Mouse (Mus musculus): ENCODE data around the gene Tnk1. TPM values are rescaled to one million over a fixed set of nuclear protein-coding genes. Genes with fewer than 3 reads are reported as not detected.

The Tnk1 gene
- polyA plus RNA-seq, 1 experiment from 2014 or later, result 0.27 TPM

DNA sequence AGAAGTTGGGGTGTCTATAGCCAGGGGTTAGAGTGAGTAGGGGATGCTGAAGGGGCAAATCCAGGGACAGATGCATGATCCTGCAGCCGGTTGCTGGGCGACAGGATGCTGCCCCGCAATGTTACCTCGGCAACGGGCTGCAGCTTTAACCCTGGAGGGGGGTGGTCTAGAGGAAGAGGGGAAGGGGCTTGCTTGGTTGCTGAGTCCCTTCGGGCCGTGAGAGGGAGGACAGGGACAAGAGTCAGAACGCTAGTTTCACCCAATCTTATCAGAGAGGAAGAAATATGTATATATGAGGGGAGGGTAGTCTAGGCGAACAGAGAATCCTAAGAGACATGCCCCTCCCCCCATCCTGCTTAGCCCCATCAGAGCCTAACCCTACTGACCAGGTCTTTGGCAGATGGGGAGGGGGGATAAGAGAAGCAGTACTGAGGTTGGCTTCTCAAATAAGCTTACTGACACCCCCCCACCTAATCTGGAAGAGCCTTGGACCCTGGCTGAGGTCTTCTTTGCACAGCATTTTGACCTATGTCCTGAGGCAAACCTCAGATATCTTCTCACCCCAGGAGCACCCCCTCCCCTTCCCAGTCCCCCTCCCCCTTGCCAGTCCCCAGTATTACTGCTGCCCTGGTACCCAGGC is 23.1 kb downstream of the Tnk1 start:
- H3K36me3 ChIP-seq, result peaks cover 19% of the 10 kb centered on the region
- H3K9me3 ChIP-seq, result no peaks in the 10 kb centered on the region
- 2% methylated on average over 9 of the region's 9 CpGs for WGBS
- peak overlapping the region; percentile 58 for H3K27ac ChIP-seq (replicated peaks)
- peak overlapping the region; percentile 94 for H3K9ac ChIP-seq (replicated peaks)
- H3K4me2 ChIP-seq (replicated peaks), result peak overlapping the region; percentile 96
- peak overlapping the region; percentile 95 for H3K4me3 ChIP-seq
- ATAC-seq (replicated peaks), result no peak
- no peaks in the 10 kb centered on the region for H3K27me3 ChIP-seq
- peaks cover 52% of the 10 kb centered on the region for H3K4me1 ChIP-seq

DNA sequence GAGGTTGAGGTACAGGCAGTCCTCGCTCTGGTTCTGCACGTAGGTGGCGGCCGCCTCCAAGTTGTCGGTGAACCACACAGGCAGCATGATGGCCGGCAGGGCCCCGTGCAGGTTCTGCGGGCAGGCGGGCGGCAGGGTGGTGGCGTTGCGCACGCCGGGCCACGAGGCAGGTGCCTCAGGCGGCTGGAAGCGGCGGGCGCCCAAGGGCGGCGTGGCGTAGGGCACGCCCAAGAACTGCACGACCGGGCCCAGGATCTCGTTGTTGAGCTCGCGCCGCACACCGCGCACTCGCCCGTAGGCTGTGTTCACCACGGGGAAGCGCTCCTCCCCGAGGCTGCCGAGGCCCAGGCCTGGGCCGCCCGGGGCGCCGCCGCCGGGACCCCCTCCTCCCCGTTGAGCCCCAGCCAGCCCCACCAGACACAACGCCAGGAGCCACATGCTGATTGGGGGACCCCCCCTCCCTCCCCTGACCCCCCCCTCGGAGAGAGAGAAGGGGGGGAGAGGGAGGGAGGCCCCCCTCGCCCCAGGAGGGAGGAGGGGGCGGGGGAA is 24.5 kb downstream of the Tnk1 start:
- Histone ChIP-seq H3K27me3 (no peaks in the 10 kb centered on the region), H3K36me3 (peaks cover 22% of the 10 kb centered on the region), H3K4me3 (peak overlapping the region; percentile 95), H3K4me1 (peaks cover 46% of the 10 kb centered on the region), H3K27ac (replicated peaks) (peak overlapping the region; percentile 58), H3K9ac (replicated peaks) (peak overlapping the region; percentile 94), H3K9me3 (no peaks in the 10 kb centered on the region), H3K4me2 (replicated peaks) (peak overlapping the region; percentile 96)
- 4% methylated on average over 45 of the region's 48 CpGs for WGBS
- ATAC-seq (replicated peaks), result no peak

DNA sequence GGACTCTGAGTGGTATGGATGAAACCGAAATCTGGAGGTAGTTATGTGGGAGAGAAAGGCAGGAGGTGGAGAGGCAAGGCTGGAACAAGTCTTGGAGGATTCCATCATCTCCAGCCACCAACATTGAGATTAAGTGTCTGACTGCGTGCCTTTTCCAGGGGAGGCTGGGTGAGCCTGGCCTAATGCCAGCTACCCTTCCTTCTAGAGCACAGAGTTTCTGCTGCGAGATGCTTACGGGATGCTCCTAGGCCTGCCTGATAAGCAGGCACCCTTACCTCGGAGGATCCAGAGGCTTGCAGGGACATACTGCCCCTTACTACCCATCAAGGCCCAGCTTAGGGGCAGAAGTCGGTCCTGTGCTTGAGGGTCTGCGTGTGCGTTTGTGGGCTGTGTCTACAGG is 25.0 kb downstream of the Tnk1 start:
- Histone ChIP-seq H3K9ac (replicated peaks) (peak overlapping the region; percentile 94), H3K9me3 (no peaks in the 10 kb centered on the region), H3K27me3 (no peaks in the 10 kb centered on the region), H3K4me2 (replicated peaks) (peak overlapping the region; percentile 96), H3K4me3 (peak overlapping the region; percentile 95), H3K4me1 (peaks cover 42% of the 10 kb centered on the region), H3K36me3 (peaks cover 25% of the 10 kb centered on the region), H3K27ac (replicated peaks) (peak overlapping the region; percentile 58)
- ATAC-seq (replicated peaks), result no peak
- WGBS, result 47% methylated on average over 8 of the region's 8 CpGs

DNA sequence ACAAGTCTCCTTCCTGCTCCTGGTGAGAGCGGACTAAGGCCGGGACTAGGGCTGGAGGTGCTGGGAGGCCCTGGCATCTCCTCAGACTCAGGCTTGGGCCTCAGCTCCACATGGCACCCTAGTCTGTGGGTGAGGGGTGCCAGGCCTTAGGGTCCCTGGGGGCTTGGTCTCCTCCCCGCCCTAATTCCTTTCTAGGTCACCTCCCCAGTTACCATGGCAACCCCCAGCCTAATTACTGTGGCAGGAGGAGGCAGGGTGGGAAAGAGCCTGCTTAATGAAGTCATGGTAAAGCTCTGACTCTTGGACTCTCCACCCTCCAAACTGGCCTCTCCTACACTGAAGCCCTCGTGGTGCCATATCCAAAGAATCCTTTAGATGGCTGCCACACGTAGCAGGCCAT is 29.7 kb downstream of the Tnk1 start:
- H3K36me3 ChIP-seq, result peaks cover 68% of the 10 kb centered on the region
- H3K27ac ChIP-seq (replicated peaks), result no peak overlapping the region

DNA sequence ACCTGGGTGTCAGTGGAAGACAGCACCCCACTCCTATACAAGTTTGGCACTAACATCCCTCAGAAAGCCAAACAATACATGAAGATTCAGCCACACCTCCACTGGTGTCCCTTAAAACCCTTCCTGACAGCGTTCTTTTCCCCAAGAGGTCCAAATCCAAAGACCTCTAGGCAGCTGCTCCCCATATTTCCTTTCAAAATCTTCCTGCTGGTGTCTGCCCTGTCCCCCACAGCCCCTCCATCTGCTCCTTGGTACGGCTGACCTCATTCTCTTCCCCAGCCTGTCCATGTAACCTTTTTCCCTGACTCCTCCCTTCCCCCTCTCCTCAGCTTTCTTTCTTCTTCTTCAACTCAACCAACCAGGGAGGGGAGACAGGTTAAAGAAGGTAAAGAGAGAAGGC is 35.1 kb downstream of the Tnk1 start:
- Histone ChIP-seq H3K4me1 (no peaks in the 10 kb centered on the region), H3K36me3 (peaks cover 42% of the 10 kb centered on the region), H3K4me3 (no peak overlapping the region), H3K4me2 (replicated peaks) (no peak overlapping the region), H3K27ac (replicated peaks) (no peak overlapping the region), H3K27me3 (no peaks in the 10 kb centered on the region), H3K9me3 (no peaks in the 10 kb centered on the region), H3K9ac (replicated peaks) (no peak overlapping the region)
- ATAC-seq (replicated peaks), result no peak
- 78% methylated on average over 2 of the region's 2 CpGs for WGBS

More for the DNA sequence above, 29.7 kb downstream of the Tnk1 start:
- H3K4me1 ChIP-seq, result peaks cover 15% of the 10 kb centered on the region
- no peaks in the 10 kb centered on the region for H3K27me3 ChIP-seq
- no peak for ATAC-seq (replicated peaks)
- H3K4me3 ChIP-seq, result no peak overlapping the region
- no peak overlapping the region for H3K9ac ChIP-seq (replicated peaks)
- no peaks in the 10 kb centered on the region for H3K9me3 ChIP-seq
- WGBS, result 58% methylated on average over 5 of the region's 5 CpGs
- H3K4me2 ChIP-seq (replicated peaks), result no peak overlapping the region

DNA sequence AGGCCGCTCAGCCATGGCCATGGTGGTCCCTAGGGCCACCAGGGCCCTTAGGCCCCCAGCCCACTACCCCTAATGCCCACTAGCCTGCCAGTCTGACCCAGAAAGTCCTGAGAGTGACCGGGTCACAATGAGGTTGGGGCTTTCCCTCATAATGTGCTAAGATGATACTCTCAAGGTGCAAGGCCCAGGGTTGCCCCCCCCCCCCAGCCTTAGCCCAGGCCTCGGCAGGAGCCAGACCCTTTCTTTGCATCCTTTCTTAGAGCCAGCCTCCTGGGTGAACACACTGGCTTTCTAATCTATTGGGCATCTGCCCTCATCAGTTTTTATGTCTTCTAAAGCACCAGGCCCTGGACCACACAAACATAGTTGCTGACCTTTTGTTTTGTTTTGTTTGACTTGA is 36.5 kb downstream of the Tnk1 start, which contains the start of gene Spem1:
Gene Spem1 (minus strand): TSS at position 101 of the 400 bp plus-strand sequence.
- H3K36me3 ChIP-seq, result peaks cover 29% of the 10 kb centered on the region
- 86% methylated on average over 3 of the region's 3 CpGs for WGBS

GRCm38 (mm10) chr11:69818871-69819270 is 39.7 kb downstream of the Tnk1 start:
- ATAC-seq (replicated peaks), result no peak
- Histone ChIP-seq H3K27me3 (no peaks in the 10 kb centered on the region), H3K4me2 (replicated peaks) (no peak overlapping the region), H3K9ac (replicated peaks) (no peak overlapping the region), H3K36me3 (no peaks in the 10 kb centered on the region; the same call in 1 of the 2 replicates), H3K4me3 (no peak overlapping the region), H3K4me1 (no peaks in the 10 kb centered on the region), H3K9me3 (no peaks in the 10 kb centered on the region), H3K27ac (replicated peaks) (no peak overlapping the region)
- 93% methylated on average over 8 of the region's 8 CpGs for WGBS

More for the DNA sequence above, 36.5 kb downstream of the Tnk1 start, which contains the start of gene Spem1:
- ATAC-seq (replicated peaks), result no peak
- H3K4me2 ChIP-seq (replicated peaks), result no peak within 1 kb of the TSS
- no peak within 1 kb of the TSS for H3K4me3 ChIP-seq
- H3K4me1 ChIP-seq, result no peaks in the 10 kb centered on the region
- H3K9me3 ChIP-seq, result no peaks in the 10 kb centered on the region
- no peak within 1 kb of the TSS for H3K27ac ChIP-seq (replicated peaks)
- H3K9ac ChIP-seq (replicated peaks), result no peak within 1 kb of the TSS
- H3K27me3 ChIP-seq, result no peaks in the 10 kb centered on the region

DNA sequence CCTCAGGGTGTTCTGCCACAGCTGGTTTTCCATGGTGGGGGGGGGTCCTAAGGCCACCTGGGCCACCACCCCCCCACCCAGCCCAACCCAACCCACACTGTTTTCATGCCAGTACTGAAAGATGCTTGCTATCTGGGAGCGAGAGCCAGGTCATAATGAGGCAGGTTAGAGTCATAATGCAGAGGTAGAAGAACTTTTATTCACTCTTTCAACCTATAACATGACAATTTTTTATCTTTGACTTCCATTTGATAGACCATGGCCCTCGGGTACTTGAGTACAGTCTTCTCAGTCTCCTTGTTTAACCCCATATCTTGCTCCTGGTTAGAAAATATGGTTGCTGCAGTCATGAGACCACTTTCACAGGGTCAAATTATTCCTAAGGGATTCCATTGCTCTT is 40.2 kb downstream of the Tnk1 start, which contains the start of gene Spem2:
Gene Spem2 (minus strand): TSS at position 101 of the 400 bp plus-strand sequence.
- no peaks in the 10 kb centered on the region for H3K27me3 ChIP-seq
- 89% methylated on average over 2 of the region's 2 CpGs for WGBS
- H3K36me3 ChIP-seq, result no peaks in the 10 kb centered on the region
- no peaks in the 10 kb centered on the region for H3K4me1 ChIP-seq
- H3K9me3 ChIP-seq, result no peaks in the 10 kb centered on the region
- H3K27ac ChIP-seq (replicated peaks), result no peak within 1 kb of the TSS
- H3K4me2 ChIP-seq (replicated peaks), result no peak within 1 kb of the TSS
- H3K9ac ChIP-seq (replicated peaks), result no peak within 1 kb of the TSS
- no peak for ATAC-seq (replicated peaks)
- H3K4me3 ChIP-seq, result no peak within 1 kb of the TSS

GRCm38 (mm10) chr11:69816520-69816919 is 42.0 kb downstream of the Tnk1 start:
- Histone ChIP-seq H3K4me2 (replicated peaks) (no peak overlapping the region), H3K4me1 (no peaks in the 10 kb centered on the region), H3K27me3 (no peaks in the 10 kb centered on the region), H3K9ac (replicated peaks) (no peak overlapping the region), H3K36me3 (no peaks in the 10 kb centered on the region), H3K9me3 (no peaks in the 10 kb centered on the region), H3K4me3 (no peak overlapping the region), H3K27ac (replicated peaks) (no peak overlapping the region)
- ATAC-seq (replicated peaks), result no peak
- 94% methylated on average over 12 of the region's 12 CpGs for WGBS

DNA sequence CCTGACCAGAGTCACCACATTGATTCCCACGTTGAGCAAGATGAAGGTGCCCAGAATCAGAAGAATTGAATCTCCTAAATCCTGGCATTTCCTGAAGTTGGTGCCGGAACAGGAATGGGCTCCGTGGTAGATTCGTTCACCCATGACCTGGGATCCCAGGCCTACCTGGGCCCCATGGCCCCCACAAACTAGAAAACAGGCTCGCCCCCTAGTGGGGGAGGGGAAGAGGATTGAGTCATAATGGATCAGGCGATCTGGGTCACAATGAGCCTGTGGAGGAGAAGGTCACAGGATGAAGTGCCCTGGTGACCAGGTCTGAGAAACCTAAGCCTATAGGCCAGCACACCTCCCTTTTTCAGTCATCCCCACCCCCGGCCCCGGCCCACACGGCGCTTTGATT is 43.4 kb downstream of the Tnk1 start, which contains the start of gene Gm39566:
Gene Gm39566 (minus strand): TSS at position 144 of the 400 bp plus-strand sequence.
- Histone ChIP-seq H3K4me2 (replicated peaks) (no peak within 1 kb of the TSS), H3K9me3 (no peaks in the 10 kb centered on the region), H3K27ac (replicated peaks) (no peak within 1 kb of the TSS), H3K4me1 (no peaks in the 10 kb centered on the region), H3K36me3 (no peaks in the 10 kb centered on the region), H3K4me3 (no peak within 1 kb of the TSS), H3K9ac (replicated peaks) (no peak within 1 kb of the TSS), H3K27me3 (no peaks in the 10 kb centered on the region)
- WGBS, result 65% methylated on average over 10 of the region's 10 CpGs
- ATAC-seq (replicated peaks), result no peak

GRCm38 (mm10) chr11:69810280-69810679 is 48.2 kb downstream of the Tnk1 start:
- no peaks in the 10 kb centered on the region for H3K9me3 ChIP-seq
- ATAC-seq (replicated peaks), result no peak
- no peak overlapping the region for H3K4me3 ChIP-seq
- H3K9ac ChIP-seq (replicated peaks), result no peak overlapping the region
- no peak overlapping the region for H3K27ac ChIP-seq (replicated peaks)
- H3K36me3 ChIP-seq, result no peaks in the 10 kb centered on the region
- 0 out of 2 replicates have a peak, but pooled peaks cover 3% of the 10 kb centered on the region for H3K4me1 ChIP-seq
- no peak overlapping the region for H3K4me2 ChIP-seq (replicated peaks)
- peaks cover 11% of the 10 kb centered on the region for H3K27me3 ChIP-seq

DNA sequence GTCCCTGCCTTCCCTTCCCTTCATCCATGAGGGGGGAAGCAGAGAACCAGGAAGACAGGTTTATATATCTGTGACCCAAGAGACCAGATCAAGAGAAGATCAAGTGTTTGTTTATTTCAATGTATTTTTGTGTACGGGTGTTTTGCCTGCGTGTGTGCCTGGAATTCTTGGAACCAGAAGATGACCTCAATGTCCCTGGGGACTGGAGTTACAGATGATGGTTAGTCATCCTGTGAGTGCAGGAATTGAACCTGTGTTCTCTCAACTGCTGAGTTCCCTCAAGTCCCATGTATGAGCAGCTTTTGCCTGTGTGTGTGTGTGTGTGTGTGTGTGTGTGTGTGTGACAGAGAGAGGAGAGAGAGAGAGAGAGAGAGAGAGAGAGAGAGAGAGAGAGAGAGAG is 50.9 kb downstream of the Tnk1 start:
- Histone ChIP-seq H3K4me3 (no peak overlapping the region), H3K4me2 (replicated peaks) (no peak overlapping the region), H3K27ac (replicated peaks) (no peak overlapping the region), H3K27me3 (peaks cover 19% of the 10 kb centered on the region), H3K9ac (replicated peaks) (no peak overlapping the region), H3K9me3 (no peaks in the 10 kb centered on the region), H3K36me3 (no peaks in the 10 kb centered on the region), H3K4me1 (peaks cover 29% of the 10 kb centered on the region)
- WGBS, result 86% methylated on average over 2 of the region's 2 CpGs
- ATAC-seq (replicated peaks), result no peak
